Mouse (Mus musculus): ENCODE data around the gene En2.

DNA sequence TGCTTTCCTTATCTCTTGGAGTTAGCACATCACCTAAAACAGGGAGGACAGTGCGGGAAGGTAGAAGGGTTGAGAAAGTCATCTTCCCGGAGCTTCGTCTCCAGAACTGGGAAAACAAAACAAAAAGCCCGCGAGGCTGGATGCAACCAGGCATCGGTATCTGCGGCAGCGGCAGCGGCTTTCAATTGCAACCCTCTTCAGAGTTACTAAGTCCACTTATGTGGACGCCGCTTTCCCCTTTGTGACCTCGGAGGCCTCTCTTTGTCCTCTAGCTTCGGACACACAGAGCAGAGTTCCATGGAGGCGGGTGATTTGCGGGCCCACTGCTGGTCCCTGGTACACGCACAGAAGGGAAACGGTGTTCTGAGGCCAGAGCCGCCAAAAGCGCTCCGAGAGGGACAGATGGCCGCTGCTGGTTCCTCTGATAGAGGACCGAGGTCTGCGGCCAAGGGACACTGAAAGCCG is 3.5 kb upstream of the En2 start:
- TF ChIP-seq CTCF (IDR thresholded peaks at IDR 0.05; ENCODE audit: borderline replicate concordance, insufficient read depth, low read length) (no peak), POLR2A (IDR thresholded peaks at IDR 0.05; ENCODE audit: low read depth, low read length) (no peak)
